Mouse (Mus musculus) bone marrow macrophage, adult 2 months (primary cell): ENCODE measurements around the gene Zdhhc1.

Source experiments
- CTCF ChIP-seq: IDR thresholded peaks from 2 replicates; pipeline ENCODE4 v1.5.1; 2012; ENCODE audit warnings: low read depth, mild to moderate bottlenecking, low read length, moderate library complexity
- POLR2A ChIP-seq: IDR thresholded peaks from 2 replicates; pipeline ENCODE4 v1.6.1; 2012; ENCODE audit warnings: mild to moderate bottlenecking, low read depth, low read length, borderline replicate concordance

GRCm38 (mm10) chr8:105493495-105493894 is 3.2 kb downstream of the Zdhhc1 start:
- TF ChIP-seq CTCF (no peak), POLR2A (no peak)
